Mouse (Mus musculus): ENCODE results near the gene Tmem129. TPM values are rescaled to one million over a fixed set of nuclear protein-coding genes. Genes with fewer than 3 reads are reported as not detected.

Tmem129 gene
- total RNA-seq, 2 experiments from 2014 or later: 25.6 to 27.6 TPM

DNA sequence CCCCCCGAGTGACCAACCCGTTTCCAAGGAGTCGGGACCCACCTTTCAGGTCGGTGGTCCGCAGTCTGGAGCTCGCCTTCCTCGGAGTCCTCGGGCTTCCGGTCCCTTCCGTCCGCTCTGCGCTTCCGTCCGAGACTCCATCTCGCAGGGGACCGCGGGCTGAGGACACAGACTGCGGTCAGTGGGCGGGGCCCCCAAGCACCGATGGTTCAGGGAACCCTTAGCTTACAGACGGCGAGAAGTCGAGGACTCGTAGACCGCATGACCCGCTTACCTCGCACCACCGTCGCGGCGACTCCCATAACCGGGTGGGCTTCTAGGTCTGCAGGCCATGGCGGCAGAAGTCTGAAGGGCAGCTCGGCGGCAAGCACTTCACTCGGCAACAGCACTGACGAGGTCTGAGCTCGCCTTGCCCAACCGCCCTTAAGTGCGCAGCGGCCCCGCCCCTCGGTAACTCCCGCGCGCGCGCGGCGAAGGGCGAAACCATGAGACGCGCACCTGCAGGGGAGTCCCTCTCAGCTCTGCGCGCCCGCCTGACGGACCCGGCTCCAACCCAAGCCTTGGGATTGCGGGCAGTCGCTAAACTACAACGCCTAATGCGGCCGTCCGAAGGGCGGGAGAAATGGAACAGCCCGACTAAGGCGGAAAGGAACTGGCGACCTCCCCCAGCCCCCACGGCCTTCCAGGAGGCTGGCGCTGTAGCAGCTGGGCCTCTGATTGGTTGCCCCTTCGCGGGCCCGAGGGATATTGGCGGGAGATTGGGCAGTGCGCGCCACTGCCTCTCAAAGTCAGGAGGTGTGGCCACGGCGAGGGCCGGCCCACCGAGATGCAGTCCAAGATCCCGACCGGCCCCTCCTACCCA, 6.1 kb downstream of the Tmem129 start, which contains the start of gene Slbp:
Gene Slbp (minus strand): TSS at position 654 of the 862 bp plus-strand sequence.
- peak; percentile 95 to 98 for DNase-seq (ENCODE audit: low spot score in 2 of 2)
- intact Hi-C loops (cut with DNase I): no loop called here

DNA sequence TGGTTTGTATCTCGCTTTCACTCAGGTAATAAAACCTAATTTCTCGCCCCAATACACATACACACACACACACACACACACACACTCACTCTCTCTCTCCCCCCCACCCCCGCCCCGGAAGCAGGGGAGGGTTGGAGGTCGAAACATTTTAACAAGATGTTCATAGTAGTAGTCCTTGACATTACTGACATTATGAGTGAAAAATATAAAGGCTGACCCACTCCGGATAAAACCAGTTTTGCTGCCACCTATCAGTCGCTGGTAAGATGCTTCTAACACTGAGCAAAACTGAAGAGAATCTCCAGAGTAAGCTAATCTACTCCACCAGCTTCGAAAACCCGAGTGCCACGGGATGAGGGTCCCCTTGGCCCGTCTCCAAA, 6.7 kb downstream of the Tmem129 start:
- DNase-seq (ENCODE audit: low spot score in 2 of 2): no peak
- intact Hi-C loops (cut with DNase I): no loop called here

DNA sequence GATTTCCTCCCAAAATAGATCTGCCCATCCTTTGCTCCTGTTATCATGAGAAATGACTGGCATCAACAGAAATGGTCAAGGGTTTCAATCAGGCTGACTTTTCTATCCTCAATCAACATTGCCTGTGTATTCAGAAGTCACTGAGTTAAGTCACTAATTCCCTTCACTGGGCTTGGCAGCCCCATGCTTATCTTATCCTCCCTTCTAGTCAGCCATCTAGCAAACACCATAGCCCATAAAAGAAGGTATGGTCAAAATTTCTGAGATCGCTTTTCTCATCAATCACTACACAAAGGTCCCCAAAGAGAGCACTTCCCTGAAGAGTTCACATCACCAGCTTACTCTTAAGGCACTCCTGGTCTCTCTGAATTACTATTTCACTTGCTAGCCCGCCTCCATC, 7.2 kb downstream of the Tmem129 start:
- no peak for DNase-seq (ENCODE audit: low spot score in 2 of 2)
- intact Hi-C loops (cut with DNase I): no loop called here

DNA sequence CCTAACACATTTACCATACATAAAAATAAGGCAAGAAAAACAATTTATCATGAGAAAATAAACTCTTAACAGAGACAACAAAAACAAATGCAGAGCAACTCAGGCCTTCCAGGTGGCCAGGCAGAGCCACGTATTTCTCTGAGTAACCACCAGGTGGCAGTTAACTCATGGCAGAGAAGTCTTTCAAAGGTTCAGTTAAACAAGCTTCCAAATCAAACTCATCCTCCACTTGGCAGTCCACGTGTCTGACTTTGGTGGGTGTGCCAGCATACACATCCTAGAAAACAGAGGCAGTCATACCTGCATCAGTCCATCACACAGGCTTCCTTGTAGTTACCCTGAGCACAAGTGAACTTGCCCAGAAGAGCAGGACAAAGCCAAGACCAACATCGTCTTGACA, 17.6 kb downstream of the Tmem129 start:
- DNase-seq (ENCODE audit: low spot score in 2 of 2): peak; percentile 58 to 69
- intact Hi-C loops (cut with DNase I): no loop called here

DNA sequence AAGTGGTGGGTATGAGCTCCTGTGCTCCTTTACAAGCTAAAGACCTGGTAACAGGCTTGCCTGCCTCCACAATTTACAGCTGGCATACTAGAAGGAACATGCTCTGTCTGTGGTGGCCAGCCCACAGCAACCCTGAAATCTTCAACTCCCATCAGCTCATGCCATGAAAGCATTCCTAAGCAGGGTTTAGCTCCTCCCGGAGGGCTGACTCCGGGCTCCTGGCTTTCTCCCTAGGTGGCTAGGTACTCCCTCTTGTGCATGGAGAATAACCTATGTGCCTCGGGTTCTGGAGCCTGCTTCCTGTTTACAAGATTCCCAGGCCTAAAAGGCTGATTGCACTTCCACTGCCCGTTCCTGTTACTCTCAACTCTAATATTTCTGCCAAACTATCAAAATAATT, 19.4 kb downstream of the Tmem129 start:
- intact Hi-C loops (cut with DNase I): no loop called here
- no peak for DNase-seq (ENCODE audit: low spot score in 2 of 2)

DNA sequence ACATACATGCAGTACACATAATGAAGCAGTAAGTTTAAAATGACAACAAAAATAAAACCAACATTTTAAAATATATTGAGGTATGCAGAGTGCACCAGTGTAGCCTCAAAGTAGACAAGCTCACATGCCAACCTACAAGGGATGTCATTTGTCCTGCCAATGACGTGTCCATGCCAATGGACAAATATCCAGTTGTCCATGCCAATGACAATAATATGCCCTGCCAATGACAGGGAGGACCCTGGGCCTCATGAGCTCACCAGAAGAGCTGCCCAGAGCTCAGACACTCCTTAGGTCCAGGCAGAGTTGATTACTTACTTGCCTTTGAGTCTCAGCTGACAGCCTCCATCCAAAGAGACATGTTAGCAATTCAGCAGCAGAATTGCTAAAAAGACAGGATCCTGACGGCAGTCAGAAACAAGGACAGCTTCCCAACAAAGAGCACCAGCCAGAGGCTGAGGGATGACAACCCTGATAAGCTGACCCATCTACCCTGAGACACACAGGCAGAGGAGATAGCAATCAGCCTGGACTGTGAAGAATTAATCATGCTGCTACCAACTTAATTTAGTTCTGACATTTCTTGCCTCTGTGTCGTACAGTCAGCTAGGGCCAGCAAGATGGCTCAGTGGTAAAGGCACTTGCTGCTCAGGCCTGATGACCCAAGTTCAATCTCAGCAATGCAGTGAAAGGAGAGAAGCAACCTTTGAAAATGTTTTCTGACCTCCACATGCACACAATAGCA, 20.4 kb downstream of the Tmem129 start:
- intact Hi-C loops (cut with DNase I): no loop called here
- no peak for DNase-seq (ENCODE audit: low spot score in 2 of 2)

DNA sequence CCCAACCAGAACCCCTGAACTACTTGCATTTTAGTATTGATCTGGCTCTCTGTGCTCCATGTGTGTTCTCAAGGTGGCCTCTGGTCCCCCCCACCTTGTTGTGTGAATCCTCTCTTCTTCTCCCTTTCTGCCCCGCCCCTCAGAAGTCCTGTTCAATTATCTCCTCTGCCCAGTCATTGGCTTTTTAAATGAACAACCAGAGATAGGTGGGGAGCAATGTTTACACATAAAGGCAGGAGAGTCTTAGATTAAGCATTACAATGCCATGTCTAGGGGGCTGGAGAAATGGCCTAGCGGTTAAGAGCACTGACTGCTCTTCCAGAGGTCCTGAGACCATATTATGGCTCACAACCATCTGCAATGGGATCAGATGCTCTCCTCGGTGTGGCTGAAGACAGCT, 22.9 kb downstream of the Tmem129 start:
- no peak for DNase-seq (ENCODE audit: low spot score in 2 of 2)
- intact Hi-C loops (cut with DNase I): no loop called here

DNA sequence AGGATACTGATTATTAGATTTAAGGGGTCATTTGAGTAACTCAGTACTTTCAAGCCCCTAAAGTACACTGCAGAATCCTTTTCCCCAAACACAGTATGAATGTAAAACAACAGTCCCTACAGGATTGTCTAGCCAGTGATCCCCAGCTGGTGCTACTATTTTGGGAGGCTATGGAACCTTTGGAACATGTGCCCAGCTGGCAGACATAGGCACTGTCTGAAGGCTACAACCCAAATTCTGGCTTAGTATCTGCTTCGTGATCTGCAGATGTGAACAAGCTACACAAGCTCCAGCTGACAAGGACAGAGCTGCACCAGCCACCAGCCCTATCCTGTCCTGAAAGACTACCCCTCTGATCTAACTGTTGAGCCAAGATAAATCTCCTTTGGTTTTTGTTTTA, 25.7 kb downstream of the Tmem129 start:
- DNase-seq (ENCODE audit: low spot score in 2 of 2): peak in 1 of 2 experiments; percentile 37
- intact Hi-C loops (cut with DNase I): no loop called here

DNA sequence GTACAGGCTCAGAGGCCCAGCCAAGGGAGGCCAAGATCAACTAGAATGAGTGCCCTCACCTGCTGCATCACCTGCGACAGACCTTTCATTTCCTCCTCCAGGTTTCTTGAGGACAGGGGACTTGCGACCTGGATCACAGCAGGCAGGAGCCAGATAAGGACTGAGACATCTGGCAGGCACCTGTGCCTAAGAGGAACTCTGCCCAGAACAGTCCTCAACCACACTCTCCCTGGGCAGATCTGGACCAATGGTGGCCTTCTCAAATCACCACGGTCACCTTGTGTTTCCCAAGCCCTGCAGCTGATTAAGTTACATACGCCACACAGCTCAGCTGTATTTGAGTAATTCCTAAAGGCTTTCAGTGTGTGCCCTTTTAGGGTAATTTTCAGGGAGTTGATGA, 27.6 kb downstream of the Tmem129 start:
- intact Hi-C loops (cut with DNase I): no loop called here
- DNase-seq (ENCODE audit: low spot score in 2 of 2): no peak

DNA sequence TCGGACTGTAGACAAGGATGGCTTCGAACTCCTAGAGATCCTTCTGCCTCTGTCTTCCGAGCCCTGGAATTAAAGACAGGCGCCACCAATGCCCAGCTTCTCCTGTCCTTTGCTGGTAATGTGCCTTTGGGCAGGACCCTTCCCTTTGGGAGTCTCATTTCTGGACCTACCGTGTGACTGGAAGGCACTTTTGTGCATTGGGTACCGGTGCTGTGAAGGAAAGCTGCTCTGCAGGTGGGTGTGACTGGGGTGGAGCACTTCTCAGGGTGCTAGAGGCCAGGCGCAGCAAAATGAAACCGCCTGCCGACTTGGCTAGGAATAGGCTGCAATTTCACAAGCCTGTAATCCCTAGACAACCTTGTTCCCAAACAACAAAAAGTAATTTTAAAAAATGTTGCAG, 28.2 kb downstream of the Tmem129 start:
- intact Hi-C loops (cut with DNase I): no loop called here

DNA sequence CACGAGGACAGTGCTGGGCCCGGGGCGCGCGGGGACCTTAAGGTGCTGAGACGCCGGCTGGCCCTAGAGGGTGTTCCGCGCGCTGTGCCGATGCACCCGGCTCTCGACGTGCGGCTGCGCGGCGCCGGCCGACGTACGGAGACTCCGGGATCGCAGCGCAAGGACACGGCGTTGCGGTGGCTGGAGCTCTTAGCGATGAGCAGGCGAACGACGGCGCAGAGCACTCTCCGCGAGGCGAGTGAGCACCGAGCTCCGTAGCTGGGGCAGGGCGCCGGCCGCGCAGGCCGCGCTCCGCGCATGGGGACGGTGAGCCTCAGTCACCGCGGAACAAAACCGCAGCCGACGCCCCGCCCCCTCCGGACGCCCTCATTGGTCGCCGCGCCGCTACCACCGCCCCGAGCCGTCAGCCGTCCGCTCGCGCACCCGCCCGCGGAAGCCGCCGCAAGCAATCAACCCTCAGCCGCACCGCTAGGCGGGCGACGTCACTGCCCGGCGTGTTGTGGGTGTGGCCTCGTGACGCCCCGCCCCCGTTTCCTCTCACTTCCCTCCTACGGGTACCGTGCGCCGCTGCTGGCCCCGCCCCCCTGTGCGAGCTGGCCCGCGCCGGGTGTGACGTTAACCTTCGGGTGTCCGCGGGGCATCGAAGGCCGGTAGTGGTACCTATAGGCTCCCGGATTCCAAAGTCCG, 28.8 kb downstream of the Tmem129 start, which contains the start of the genes Fam53a and Gm9903:
Gene Fam53a (minus strand): TSS at position 335 of the 687 bp plus-strand sequence.
Gene Gm9903 (plus strand): TSS at position 625 of the 687 bp plus-strand sequence.
- peak; percentile 99 to 100 for DNase-seq (ENCODE audit: low spot score in 2 of 2)
- intact Hi-C loops (cut with DNase I): no loop called here

More for the DNA sequence above, 28.2 kb downstream of the Tmem129 start:
- no peak for DNase-seq (ENCODE audit: low spot score in 2 of 2)

DNA sequence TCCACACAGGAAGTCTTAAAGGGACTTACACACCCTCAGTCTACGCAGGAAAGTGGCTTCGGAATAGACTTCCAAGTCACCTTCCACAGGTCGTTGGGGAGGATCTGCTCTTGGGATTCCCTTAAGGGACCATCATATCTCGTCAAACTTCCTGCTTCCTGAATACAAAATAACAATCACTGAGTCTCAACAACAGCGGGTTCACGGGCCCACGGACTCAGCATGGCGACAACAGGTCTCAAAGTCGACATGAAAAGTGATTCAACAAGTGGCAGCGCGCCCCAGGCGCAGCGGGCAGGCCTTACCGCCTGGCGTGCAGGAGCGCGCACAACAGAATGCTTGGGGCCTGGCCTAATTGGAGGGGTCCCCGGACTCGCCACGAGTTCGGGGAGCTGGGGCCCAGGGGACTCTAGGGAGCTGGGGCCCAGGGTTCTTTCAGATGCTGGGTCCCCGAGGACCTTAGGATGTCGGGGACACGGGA, 29.4 kb downstream of the Tmem129 start:
- intact Hi-C loops (cut with DNase I): no loop called here
- DNase-seq (ENCODE audit: low spot score in 2 of 2): peak in 1 of 2 experiments; percentile 56

DNA sequence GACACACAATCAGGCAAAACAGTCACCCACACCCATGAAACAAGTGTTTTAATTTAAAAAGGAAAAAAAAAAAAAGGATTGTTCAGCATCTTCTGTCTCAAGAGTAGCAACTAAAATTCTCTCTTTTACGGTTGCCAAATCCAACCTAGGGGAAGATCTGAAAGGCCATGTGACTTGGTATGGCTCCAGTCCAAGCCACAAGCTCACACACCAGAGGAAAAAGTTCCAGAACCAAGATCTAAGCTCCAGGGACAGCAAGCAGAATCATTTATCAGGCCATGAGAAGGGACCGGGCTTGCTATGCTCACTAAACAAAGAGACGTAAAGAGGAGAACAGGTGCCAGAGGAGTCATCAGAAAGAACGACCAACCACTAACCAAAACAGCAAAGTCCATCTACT, 30.2 kb downstream of the Tmem129 start:
- DNase-seq (ENCODE audit: low spot score in 2 of 2): no peak
- intact Hi-C loops (cut with DNase I): no loop called here

DNA sequence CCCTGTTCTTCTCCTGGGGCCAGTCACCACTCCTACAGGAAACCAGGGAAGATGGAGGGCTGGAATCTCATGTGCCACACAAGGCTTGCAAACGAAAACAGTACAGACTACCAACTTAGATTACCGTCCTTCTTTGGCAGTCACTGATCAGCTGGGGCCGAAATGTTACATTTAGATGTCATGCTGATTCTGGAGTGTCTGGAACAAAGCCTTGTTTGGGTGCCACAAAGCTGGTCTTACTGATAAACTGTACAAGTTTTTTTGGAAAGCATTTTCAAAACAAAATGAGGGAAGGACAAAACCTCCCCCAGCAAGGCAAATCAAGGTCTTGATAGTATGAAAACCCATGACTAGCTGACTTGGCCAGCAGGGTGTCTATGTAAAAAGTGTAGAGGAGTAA, 34.5 kb downstream of the Tmem129 start:
- intact Hi-C loops (cut with DNase I): no loop called here
- no peak for DNase-seq (ENCODE audit: low spot score in 2 of 2)

DNA sequence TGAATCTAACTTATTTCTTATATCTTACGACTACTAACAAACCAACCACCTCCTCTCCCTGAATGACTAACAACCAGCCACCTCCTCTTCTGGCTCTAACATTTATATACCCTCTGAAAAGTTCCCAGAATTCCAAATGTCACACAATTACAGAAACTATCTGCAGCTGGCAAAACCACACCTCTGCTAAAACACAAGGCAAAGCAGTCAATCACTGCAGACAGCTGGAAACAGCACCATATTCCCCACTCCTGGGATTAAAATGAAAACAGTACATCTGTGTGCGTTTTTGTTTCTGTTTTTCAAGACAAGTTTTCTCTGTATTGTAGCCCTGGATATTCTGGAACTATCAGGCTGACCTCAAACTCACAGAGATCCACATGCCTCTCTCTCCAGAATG, 35.5 kb downstream of the Tmem129 start:
- peak in 1 of 2 experiments; percentile 26 for DNase-seq (ENCODE audit: low spot score in 2 of 2)
- intact Hi-C loops (cut with DNase I): no loop called here

DNA sequence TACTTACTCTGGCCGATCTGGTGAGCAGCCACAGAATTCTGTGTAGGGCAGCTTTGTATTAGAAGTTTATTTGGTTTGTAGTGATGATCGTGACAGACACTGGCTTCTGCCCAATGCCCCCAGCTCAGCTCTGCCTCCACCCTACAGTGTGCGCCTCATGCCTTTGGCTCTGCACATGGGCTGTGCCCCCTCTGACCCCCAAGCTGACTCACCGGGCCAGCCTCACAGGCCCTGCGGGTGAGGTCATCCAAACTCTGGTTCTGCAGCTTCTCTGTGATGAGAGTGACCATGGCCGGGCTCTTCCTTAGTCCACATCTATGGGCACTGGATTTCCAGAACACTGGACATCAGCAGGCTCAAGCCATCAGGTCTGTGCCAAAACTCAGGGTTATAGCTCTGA, 43.8 kb downstream of the Tmem129 start:
- intact Hi-C loops (cut with DNase I): no loop called here
- DNase-seq (ENCODE audit: low spot score in 2 of 2): no peak

DNA sequence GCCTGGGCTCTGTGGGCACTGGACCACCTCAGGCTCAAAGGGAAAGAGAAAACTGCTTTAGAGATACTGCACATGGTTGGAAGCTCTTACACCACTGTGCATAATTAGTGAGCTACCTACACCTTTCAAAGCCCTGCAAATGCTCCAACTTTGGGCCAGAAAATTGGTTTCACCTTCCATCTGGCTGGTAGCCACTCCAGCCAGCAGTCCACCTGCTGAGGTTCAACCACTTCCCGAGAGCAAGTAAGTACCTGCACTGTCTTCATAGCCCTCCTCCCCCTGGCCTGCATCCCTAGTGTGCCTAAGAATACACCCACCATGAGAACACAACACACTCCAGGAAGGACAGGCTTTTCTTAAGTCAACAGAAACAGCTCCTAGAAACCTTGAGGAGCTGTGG, 46.4 kb downstream of the Tmem129 start:
- intact Hi-C loops (cut with DNase I): no loop called here
- no peak for DNase-seq (ENCODE audit: low spot score in 2 of 2)

DNA sequence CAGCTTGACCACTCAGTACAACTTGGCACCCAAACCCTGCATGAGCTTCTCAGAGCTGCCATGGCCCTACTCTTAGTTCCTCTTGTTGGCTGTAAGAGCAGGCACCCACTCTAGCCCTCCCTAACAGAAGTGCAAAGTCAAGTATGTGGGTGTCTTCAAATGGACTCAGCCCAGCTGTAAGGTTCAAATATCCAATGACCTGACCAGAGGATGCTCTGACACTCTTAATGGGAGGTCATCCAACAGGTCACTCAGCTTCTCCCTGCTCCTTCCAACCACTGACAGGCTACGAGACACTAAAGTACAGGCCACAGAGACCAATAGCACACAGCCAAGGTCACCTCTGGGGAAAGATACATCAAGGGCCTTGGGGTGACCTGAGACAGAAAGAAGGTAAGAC, 49.0 kb downstream of the Tmem129 start:
- intact Hi-C loops (cut with DNase I): no loop called here
- DNase-seq (ENCODE audit: low spot score in 2 of 2): no peak

DNA sequence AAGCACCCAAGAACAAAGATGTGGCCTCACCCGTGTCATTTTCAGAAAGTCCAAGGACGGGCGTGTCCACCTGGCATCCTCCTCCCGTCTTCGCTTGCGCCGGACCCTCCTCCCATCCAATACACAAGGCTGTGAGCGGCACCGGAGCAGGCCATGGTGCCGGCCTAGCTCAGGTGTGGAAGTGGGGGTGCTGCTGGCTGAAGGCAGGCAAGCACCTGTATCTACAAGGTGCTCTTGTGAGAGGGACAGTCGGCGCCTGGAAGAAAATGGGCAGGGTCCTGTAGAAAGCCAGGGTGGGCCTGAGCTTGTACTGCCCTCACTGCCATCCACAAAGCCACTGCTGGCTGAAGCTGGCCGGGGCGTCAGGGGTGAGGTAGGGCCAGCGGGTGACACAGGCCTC, 50.8 kb downstream of the Tmem129 start:
- no peak for DNase-seq (ENCODE audit: low spot score in 2 of 2)
- intact Hi-C loops (cut with DNase I): no loop called here

DNA sequence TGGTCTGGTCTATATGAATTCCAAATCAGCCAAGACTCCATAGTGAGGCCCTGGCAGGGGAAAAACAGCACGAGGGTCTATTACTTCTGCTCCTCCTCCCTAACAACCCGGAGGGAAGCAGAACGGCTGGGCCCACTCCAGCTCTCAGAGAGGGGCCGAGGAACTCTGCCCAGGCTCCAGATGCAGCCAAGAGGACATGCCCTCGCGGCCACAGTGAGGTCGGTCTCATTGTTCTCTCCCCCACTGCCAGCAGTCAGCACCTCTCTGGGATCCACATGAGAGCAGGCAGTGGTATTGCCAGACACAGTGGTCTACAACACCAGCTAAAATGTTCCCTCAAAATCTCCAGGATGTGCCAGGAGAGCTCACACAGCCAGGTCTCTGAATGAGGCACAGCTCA, 51.6 kb downstream of the Tmem129 start:
- intact Hi-C loops (cut with DNase I): no loop called here
- DNase-seq (ENCODE audit: low spot score in 2 of 2): no peak

Data from left cerebral cortex, postnatal 25 days (tissue).